Mouse (Mus musculus) liver, embryonic 13.5 days (tissue): ENCODE results near the gene Gmnn. TPM values are rescaled to one million over a fixed set of nuclear protein-coding genes. Genes with fewer than 3 reads are reported as not detected.
A peak's percentile ranks its signal among the peaks of the same experiment; 100 is the strongest.
"Not testable (repeated sequence)": the region's sequence is repeated elsewhere in the genome, so short reads cannot be mapped to it uniquely, and the experiment has no call there.

ENCODE experiments used
- ATAC-seq: fragments of 200-750 bp; cut with Nextera tagmentation; 2 replicates; pipeline ENCODE4 v1.8.0; 2017; ENCODE audit warnings: low read depth, mild to moderate bottlenecking, moderate number of reproducible peaks, moderate library complexity
- DNase-seq: peaks from one replicate; pipeline ENCODE4 v3.0.0; 2022
- H3K27ac ChIP-seq: fragments of 300-500 bp; sonication (generic); 2 replicates; pipeline ENCODE4 v1.5.1; 2015; ENCODE audit warnings: moderate library complexity, mild to moderate bottlenecking, inconsistent platforms
- H3K27me3 ChIP-seq: fragments of 300-500 bp; sonication (generic); 2 replicates; pipeline ENCODE4 v1.6.1; 2015; ENCODE audit warnings: mild to moderate bottlenecking, inconsistent platforms
- H3K36me3 ChIP-seq: fragments of 300-500 bp; sonication (generic); 2 replicates; pipeline ENCODE4 v1.6.1; 2015; ENCODE audit warnings: mild to moderate bottlenecking, inconsistent platforms
- H3K4me1 ChIP-seq: fragments of 300-500 bp; sonication (generic); replicated peaks from 2 replicates; pipeline ENCODE4 v1.6.1; 2015; ENCODE audit warnings: inconsistent platforms
- H3K4me2 ChIP-seq: fragments of 300-500 bp; sonication (generic); 2 replicates; pipeline ENCODE4 v1.6.1; 2015; ENCODE audit warnings: inconsistent platforms, mild to moderate bottlenecking, moderate library complexity
- H3K4me3 ChIP-seq: fragments of 300-500 bp; sonication (generic); replicated peaks from 2 replicates; pipeline ENCODE4 v1.5.1; 2015; ENCODE audit warnings: mild to moderate bottlenecking, inconsistent platforms
- H3K9ac ChIP-seq: fragments of 300-500 bp; sonication (generic); 2 replicates; pipeline ENCODE4 v1.6.1; 2015; ENCODE audit warnings: mild to moderate bottlenecking, inconsistent platforms
- H3K9me3 ChIP-seq: fragments of 300-500 bp; sonication (generic); replicated peaks from 2 replicates; pipeline ENCODE4 v1.6.1; 2016; ENCODE audit warnings: inconsistent platforms
- WGBS: fragments of 180-500 bp; shearing (Covaris S2); methylation state at CpG from one replicate; pipeline ENCODE4 v1.1.7; 2015; ENCODE audit not compliant: insufficient replicate concordance; 5-methylcytosine and 5-hydroxymethylcytosine counted together
- polyA plus RNA-seq: library from polyadenylated mRNA; unstranded; fragments of >200 nt; fragmentation: Nextera tagmentation; extraction: Ambion mirVana; gene quantifications from 2 replicates; pipeline ENCODE4 v1.2.1, GENCODE M21; 2015

Gene Gmnn
- polyA plus RNA-seq, 1 experiment from 2014 or later, result 154 TPM

DNA sequence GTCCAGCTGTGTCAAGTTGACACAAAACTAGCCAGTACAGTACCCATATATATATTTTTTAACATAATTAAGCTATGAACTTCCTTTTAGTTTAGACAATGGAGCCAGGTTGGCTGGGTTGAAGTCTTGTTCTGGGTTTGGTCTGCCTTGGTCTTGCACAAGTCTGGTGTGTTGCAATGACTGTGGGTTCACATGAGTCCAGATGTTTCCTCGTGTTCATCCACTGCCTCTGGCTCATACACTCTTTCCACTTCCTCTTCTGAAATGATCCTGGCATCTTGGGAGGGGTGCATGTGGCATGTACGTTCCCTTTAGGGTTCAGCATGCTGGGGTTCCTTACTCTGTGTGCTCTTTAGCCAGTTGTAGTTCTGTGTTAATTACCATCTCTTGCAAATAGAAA lies 29.6 kb upstream of the Gmnn start:
- no peaks in the 10 kb centered on the region for H3K9me3 ChIP-seq
- no peak overlapping the region for H3K4me3 ChIP-seq
- ATAC-seq (peak; percentile 39; the same call in 1 of the 2 replicates), DNase-seq (peak; percentile 23)
- 11% methylated on average over 2 of the region's 2 CpGs for WGBS
- H3K27ac ChIP-seq, result no peak overlapping the region
- no peak overlapping the region for H3K9ac ChIP-seq
- no peaks in the 10 kb centered on the region for H3K4me1 ChIP-seq
- H3K27me3 ChIP-seq, result no peaks in the 10 kb centered on the region
- H3K36me3 ChIP-seq, result no peaks in the 10 kb centered on the region
- H3K4me2 ChIP-seq, result no peak overlapping the region

DNA sequence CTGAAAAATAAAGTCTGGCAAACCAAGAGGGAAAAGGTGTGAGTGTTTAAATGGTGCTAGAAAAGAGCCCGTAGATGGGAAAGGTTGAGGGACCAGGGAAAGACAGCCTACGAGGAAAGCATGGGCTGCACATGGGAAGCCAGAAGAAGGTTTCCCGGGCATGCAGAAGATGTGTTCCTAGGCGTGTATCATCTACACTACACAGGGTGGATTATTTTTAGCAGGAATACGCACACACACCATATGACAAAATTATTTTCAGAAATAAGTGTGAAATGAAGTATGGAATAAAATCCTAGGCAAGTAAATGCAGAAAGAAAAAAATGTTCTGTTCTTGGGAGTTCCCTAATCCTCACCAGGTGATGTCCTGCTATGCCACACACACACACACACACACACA lies 25.8 kb upstream of the Gmnn start:
- WGBS, result 72% methylated on average over 5 of the region's 5 CpGs
- H3K27ac ChIP-seq, result no peak overlapping the region
- no peaks in the 10 kb centered on the region for H3K36me3 ChIP-seq
- DNase-seq, result no peak
- no peak overlapping the region for H3K4me3 ChIP-seq
- H3K9ac ChIP-seq, result no peak overlapping the region
- no peaks in the 10 kb centered on the region for H3K9me3 ChIP-seq
- H3K27me3 ChIP-seq, result no peaks in the 10 kb centered on the region
- no peak overlapping the region for H3K4me2 ChIP-seq
- no peak for ATAC-seq
- peaks cover 2% of the 10 kb centered on the region; the same call in 1 of the 2 replicates for H3K4me1 ChIP-seq

- Histone ChIP-seq H3K9me3 (no peaks in the 10 kb centered on the region), H3K4me3 (no peak overlapping the region), H3K4me2 (no peak overlapping the region), H3K36me3 (no peaks in the 10 kb centered on the region), H3K4me1 (peaks cover 2% of the 10 kb centered on the region; the same call in 1 of the 2 replicates), H3K27me3 (no peaks in the 10 kb centered on the region), H3K9ac (no peak overlapping the region), H3K27ac (no peak overlapping the region)
- DNase-seq (no peak), ATAC-seq (no peak)
- 45% methylated on average over 11 of the region's 11 CpGs for WGBS
These were observed 24.3 kb upstream of the Gmnn start for GRCm38 (mm10) chr13:24786014-24786490.

- H3K4me1 ChIP-seq, result peaks cover 2% of the 10 kb centered on the region; the same call in 1 of the 2 replicates
- no peaks in the 10 kb centered on the region for H3K9me3 ChIP-seq
- H3K27me3 ChIP-seq, result no peaks in the 10 kb centered on the region
- ATAC-seq (no peak), DNase-seq (no peak)
- no peak overlapping the region for H3K4me3 ChIP-seq
- no peak overlapping the region for H3K4me2 ChIP-seq
- WGBS, result 61% methylated on average over 5 of the region's 5 CpGs
- no peak overlapping the region for H3K27ac ChIP-seq
- H3K9ac ChIP-seq, result no peak overlapping the region
- no peaks in the 10 kb centered on the region for H3K36me3 ChIP-seq
These were observed 20.2 kb upstream of the Gmnn start for GRCm38 (mm10) chr13:24781916-24782315.

- Histone ChIP-seq H3K9me3 (no peaks in the 10 kb centered on the region), H3K36me3 (no peaks in the 10 kb centered on the region), H3K9ac (no peak overlapping the region), H3K4me1 (no peaks in the 10 kb centered on the region), H3K27ac (no peak overlapping the region), H3K4me2 (no peak overlapping the region), H3K4me3 (no peak overlapping the region), H3K27me3 (no peaks in the 10 kb centered on the region)
- 50% methylated on average over 8 of the region's 8 CpGs for WGBS
- DNase-seq, result no peak
- ATAC-seq, result no peak
These were observed 17.1 kb upstream of the Gmnn start for GRCm38 (mm10) chr13:24778706-24779380.

GRCm38 (mm10) chr13:24778026-24778425 lies 16.3 kb upstream of the Gmnn start:
- 73% methylated on average over 2 of the region's 2 CpGs for WGBS
- ATAC-seq (no peak), DNase-seq (no peak)
- Histone ChIP-seq H3K4me1 (no peaks in the 10 kb centered on the region), H3K9me3 (no peaks in the 10 kb centered on the region), H3K4me3 (no peak overlapping the region), H3K27me3 (no peaks in the 10 kb centered on the region), H3K36me3 (no peaks in the 10 kb centered on the region), H3K4me2 (no peak overlapping the region), H3K27ac (no peak overlapping the region), H3K9ac (no peak overlapping the region)

- H3K4me2 ChIP-seq, result no peak overlapping the region
- no peaks in the 10 kb centered on the region for H3K9me3 ChIP-seq
- no peak overlapping the region for H3K27ac ChIP-seq
- no peaks in the 10 kb centered on the region for H3K36me3 ChIP-seq
- H3K4me1 ChIP-seq, result no peaks in the 10 kb centered on the region
- no peak overlapping the region for H3K4me3 ChIP-seq
- no peak overlapping the region for H3K9ac ChIP-seq
- WGBS, result 41% methylated on average over 7 of the region's 7 CpGs
- DNase-seq (peak; percentile 34), ATAC-seq (0 out of 2 replicates have a peak, but pooled peaks have one; percentile 29)
- no peaks in the 10 kb centered on the region for H3K27me3 ChIP-seq
These were observed 14.6 kb upstream of the Gmnn start for GRCm38 (mm10) chr13:24776146-24776844.

DNA sequence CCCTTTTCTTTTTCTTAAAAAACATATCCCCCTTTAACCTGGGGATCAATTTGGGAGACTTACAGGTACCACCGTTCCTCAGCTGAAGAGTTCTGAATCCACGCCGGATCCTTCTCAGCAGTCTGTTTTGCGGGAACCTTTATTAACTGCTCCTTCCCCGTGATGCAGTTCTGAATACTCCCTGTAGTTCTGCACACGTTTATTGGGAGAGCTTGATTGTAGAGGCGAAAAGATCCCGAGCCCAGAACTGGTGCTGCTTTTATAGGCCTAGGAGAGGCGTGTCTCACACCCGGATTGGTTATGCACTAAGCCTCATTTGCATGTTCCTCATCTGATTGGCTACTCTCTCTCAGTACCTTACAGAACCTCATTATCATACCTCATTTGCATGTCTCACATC lies 9.8 kb upstream of the Gmnn start:
- H3K9me3 ChIP-seq, H3K27me3 ChIP-seq, H3K4me1 ChIP-seq, H3K36me3 ChIP-seq, H3K4me3 ChIP-seq, DNase-seq, ATAC-seq, H3K9ac ChIP-seq, H3K27ac ChIP-seq, H3K4me2 ChIP-seq: not testable (repeated sequence)
- 87% methylated on average over 10 of the region's 10 CpGs for WGBS

GRCm38 (mm10) chr13:24767809-24768208 lies 6.1 kb upstream of the Gmnn start:
- H3K9me3 ChIP-seq, DNase-seq, H3K9ac ChIP-seq, H3K27me3 ChIP-seq, H3K27ac ChIP-seq, H3K4me3 ChIP-seq, H3K4me2 ChIP-seq, H3K4me1 ChIP-seq, H3K36me3 ChIP-seq, ATAC-seq: not testable (repeated sequence)
- WGBS, result 68% methylated on average over 4 of the region's 4 CpGs

DNA sequence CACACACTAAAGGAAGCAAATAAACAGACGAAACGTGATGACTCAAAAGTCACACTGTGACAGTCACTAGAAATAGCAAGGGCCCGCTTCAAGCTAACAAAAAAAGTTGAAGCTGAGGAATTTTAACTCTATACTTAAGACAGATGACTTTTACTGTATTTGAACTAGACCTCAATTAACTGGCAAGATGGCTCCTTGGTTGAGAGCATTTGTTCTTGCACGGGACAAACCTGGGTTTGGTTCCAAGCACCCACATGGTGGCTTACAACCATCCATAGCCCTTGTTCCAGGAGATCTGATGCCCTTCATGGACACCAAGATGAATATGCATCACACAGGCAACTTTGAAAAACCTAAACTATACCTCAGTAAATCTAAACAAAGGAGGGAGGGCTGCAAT lies 531 bp upstream of the Gmnn start:
- 20% methylated on average over 4 of the region's 4 CpGs for WGBS
- H3K9me3 ChIP-seq, result no peaks in the 10 kb centered on the region

GRCm38 (mm10) chr13:24761083-24761402 lies 680 bp downstream of the Gmnn start:
- no peaks in the 10 kb centered on the region for H3K27me3 ChIP-seq
- peak overlapping the region; percentile 96 for H3K4me3 ChIP-seq
- peak overlapping the region; percentile 82 for H3K4me2 ChIP-seq
- ATAC-seq, result no peak
- H3K27ac ChIP-seq, result peak overlapping the region; percentile 98
- H3K9me3 ChIP-seq, result no peaks in the 10 kb centered on the region
- no peak for DNase-seq
- WGBS, result 1% methylated on average over 10 of the region's 10 CpGs
- peak overlapping the region; percentile 99 for H3K9ac ChIP-seq
- peaks cover 46% of the 10 kb centered on the region for H3K4me1 ChIP-seq
- peaks cover 38% of the 10 kb centered on the region for H3K36me3 ChIP-seq

More for the DNA sequence above, 531 bp upstream of the Gmnn start:
- H3K36me3 ChIP-seq, result peaks cover 26% of the 10 kb centered on the region
- H3K9ac ChIP-seq, result peak overlapping the region; percentile 99
- H3K27me3 ChIP-seq, result no peaks in the 10 kb centered on the region
- H3K27ac ChIP-seq, result peak overlapping the region; percentile 98
- DNase-seq (no peak), ATAC-seq (no peak)
- H3K4me3 ChIP-seq, result peak overlapping the region; percentile 96
- H3K4me2 ChIP-seq, result peak overlapping the region; percentile 82
- H3K4me1 ChIP-seq, result peaks cover 46% of the 10 kb centered on the region
